Mouse (Mus musculus): Measurements from ENCODE around the gene Nab2. TPM values are rescaled to one million over a fixed set of nuclear protein-coding genes. Genes with fewer than 3 reads are reported as not detected.
A peak's percentile ranks its signal among the peaks of the same experiment; 100 is the strongest.

Nab2 gene
- total and polyA plus RNA-seq, 3 experiments: 29.1 to 37.1 TPM; not detected in 1

- Histone ChIP-seq H3K36me3 (ENCODE audit: control insufficient read depth in 1 of 2, insufficient read depth in 2 of 2, low read length in 2 of 2) (no peaks in the 10 kb centered on the region), H3K9ac (ENCODE audit: control insufficient read depth, low read depth, low read length, poor library complexity, severe bottlenecking) (no peak overlapping the region), H3K4me3 (ENCODE audit: control insufficient read depth in 1 of 2, insufficient read depth in 1 of 2, low read depth in 2 of 2, low read length in 2 of 2) (no peak overlapping the region), H3K79me2 (ENCODE audit: control insufficient read depth, insufficient read depth, low read length, poor library complexity) (no peaks in the 10 kb centered on the region), H3K9me3 (replicated peaks; ENCODE audit: insufficient read depth, low read length) (no peaks in the 10 kb centered on the region), H3K4me1 (ENCODE audit: control insufficient read depth in 1 of 2, insufficient read depth in 2 of 2, low read length in 2 of 2) (peaks cover 0 to 7% of the 10 kb centered on the region in 2 experiments; a peak in 3 of 4 replicates), H3K27me3 (ENCODE audit: control insufficient read depth in 1 of 2, insufficient read depth in 2 of 2, low read length in 2 of 2) (no peaks in the 10 kb centered on the region), H3K27ac (ENCODE audit: control insufficient read depth, low read depth, low read length) (no peak overlapping the region)
- peak; percentile 32 for DNase-seq (ENCODE audit: low read depth, low spot score)
- TF ChIP-seq MAFK (IDR thresholded peaks at IDR 0.05; ENCODE audit: borderline replicate concordance, low read depth, low read length): no peak
- no peak for TF ChIP-seq POLR2A (IDR thresholded peaks at IDR 0.05; ENCODE audit: control insufficient read depth in 1 of 2, insufficient read depth in 1 of 2, low read depth in 1 of 2, low read length in 2 of 2, poor library complexity in 1 of 2)
- TF ChIP-seq TCF12 (IDR thresholded peaks at IDR 0.05; ENCODE audit: low read depth, low read length): 0 out of 2 replicates have a peak, but pooled peaks have one; percentile 24
- TF ChIP-seq EP300 (IDR thresholded peaks at IDR 0.05; ENCODE audit: low read depth in 1 of 2, low read length in 2 of 2): peak in 1 of 2 experiments; percentile 61; a peak in 2 of 4 replicates
- peak; percentile 53 for TF ChIP-seq GATA1 (IDR thresholded peaks at IDR 0.05; ENCODE audit: low read depth, low read length)
- peak; percentile 91 for TF ChIP-seq TAL1 (IDR thresholded peaks at IDR 0.05; ENCODE audit: low read length)
Measured at GRCm38 (mm10) chr10:127705783-127706182, 37.4 kb upstream of the Nab2 start.

GRCm38 (mm10) chr10:127704766-127705220, 36.4 kb upstream of the Nab2 start, which contains the start of gene Myo1a:
Gene Myo1a, plus strand, starts transcription at chr10:127705170.
- DNase-seq (ENCODE audit: low read depth, low spot score): no peak
- TF ChIP-seq CTCF (IDR thresholded peaks at IDR 0.05 in 2 of 3, conservative IDR thresholded peaks at IDR 0.05 in 1 of 3; ENCODE audit: control insufficient read depth in 1 of 3, insufficient read depth in 1 of 3, low read depth in 2 of 3, low read length in 3 of 3, poor library complexity in 1 of 3, severe bottlenecking in 1 of 3): peak; percentile 33 to 57 (median 49); a peak in 5 of 6 replicates
- no peak for TF ChIP-seq UBTF (IDR thresholded peaks at IDR 0.05; ENCODE audit: borderline replicate concordance, insufficient read depth, low read depth, low read length)

DNA sequence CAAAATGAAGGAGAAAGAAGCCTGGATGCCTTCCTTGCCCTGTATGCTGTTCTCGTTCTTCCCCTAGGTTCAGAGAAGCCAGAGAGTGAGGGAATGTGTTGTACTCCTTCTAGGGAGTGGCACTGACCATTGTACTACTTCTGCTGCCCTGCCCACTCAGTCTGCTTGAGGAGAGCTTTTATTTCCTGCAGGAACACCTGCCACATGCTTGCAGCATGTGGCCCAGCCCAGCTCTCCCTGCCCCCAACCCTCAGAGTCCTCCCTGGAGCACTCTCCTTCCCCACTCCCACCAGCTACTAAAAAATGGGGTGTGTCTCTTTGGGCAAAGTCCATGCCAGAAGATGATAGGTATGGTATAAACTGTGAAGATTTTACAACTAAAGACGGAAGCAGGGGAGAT, 35.9 kb upstream of the Nab2 start:
- H3K4me1 ChIP-seq (ENCODE audit: control insufficient read depth in 1 of 2, insufficient read depth in 2 of 2, low read length in 2 of 2): peaks cover 0 to 7% of the 10 kb centered on the region in 2 experiments; a peak in 3 of 4 replicates
- TF ChIP-seq SMC3 (IDR thresholded peaks at IDR 0.05; ENCODE audit: low read depth, low read length) (no peak), KAT2A (conservative IDR thresholded peaks at IDR 0.05; ENCODE audit: low read depth, low read length) (no peak), TCF12 (IDR thresholded peaks at IDR 0.05; ENCODE audit: low read depth, low read length) (no peak), CHD2 (IDR thresholded peaks at IDR 0.05; ENCODE audit: low read length) (no peak), MYB (IDR thresholded peaks at IDR 0.05; ENCODE audit: low read depth, low read length) (no peak), RCOR1 (IDR thresholded peaks at IDR 0.05; ENCODE audit: low read depth, low read length) (no peak), NRF1 (IDR thresholded peaks at IDR 0.05; ENCODE audit: insufficient read depth, low read depth, low read length, poor library complexity, severe bottlenecking) (no peak), TBP (IDR thresholded peaks at IDR 0.05; ENCODE audit: low read depth, low read length) (no peak), MAX (IDR thresholded peaks at IDR 0.05; ENCODE audit: low read length) (no peak)
- H3K36me3 ChIP-seq (ENCODE audit: control insufficient read depth in 1 of 2, insufficient read depth in 2 of 2, low read length in 2 of 2): no peaks in the 10 kb centered on the region
- no peak for DNase-seq (ENCODE audit: low read depth, low spot score)
- H3K27me3 ChIP-seq (ENCODE audit: control insufficient read depth in 1 of 2, insufficient read depth in 2 of 2, low read length in 2 of 2): no peaks in the 10 kb centered on the region
- no peak overlapping the region for H3K27ac ChIP-seq (ENCODE audit: control insufficient read depth, low read depth, low read length)
- H3K4me3 ChIP-seq (ENCODE audit: control insufficient read depth in 1 of 2, insufficient read depth in 1 of 2, low read depth in 2 of 2, low read length in 2 of 2): no peak overlapping the region
- H3K9me3 ChIP-seq (replicated peaks; ENCODE audit: insufficient read depth, low read length): no peaks in the 10 kb centered on the region
- no peak overlapping the region for H3K9ac ChIP-seq (ENCODE audit: control insufficient read depth, low read depth, low read length, poor library complexity, severe bottlenecking)
- H3K79me2 ChIP-seq (ENCODE audit: control insufficient read depth, insufficient read depth, low read length, poor library complexity): no peaks in the 10 kb centered on the region

More at GRCm38 (mm10) chr10:127704766-127705220, 36.4 kb upstream of the Nab2 start, which contains the start of gene Myo1a:
- H3K36me3 ChIP-seq (ENCODE audit: control insufficient read depth in 1 of 2, insufficient read depth in 2 of 2, low read length in 2 of 2): no peaks in the 10 kb centered on the region
- no peaks in the 10 kb centered on the region for H3K9me3 ChIP-seq (replicated peaks; ENCODE audit: insufficient read depth, low read length)
- H3K4me1 ChIP-seq (ENCODE audit: control insufficient read depth in 1 of 2, insufficient read depth in 2 of 2, low read length in 2 of 2): peaks cover 0 to 7% of the 10 kb centered on the region in 2 experiments; a peak in 3 of 4 replicates
- no peaks in the 10 kb centered on the region for H3K79me2 ChIP-seq (ENCODE audit: control insufficient read depth, insufficient read depth, low read length, poor library complexity)
- no peaks in the 10 kb centered on the region for H3K27me3 ChIP-seq (ENCODE audit: control insufficient read depth in 1 of 2, insufficient read depth in 2 of 2, low read length in 2 of 2)
- no peak within 1 kb of the TSS for H3K4me3 ChIP-seq (ENCODE audit: control insufficient read depth in 1 of 2, insufficient read depth in 1 of 2, low read depth in 2 of 2, low read length in 2 of 2)
- no peak within 1 kb of the TSS for H3K9ac ChIP-seq (ENCODE audit: control insufficient read depth, low read depth, low read length, poor library complexity, severe bottlenecking)
- no peak within 1 kb of the TSS for H3K27ac ChIP-seq (ENCODE audit: control insufficient read depth, low read depth, low read length)
